Mouse (Mus musculus) kidney, postnatal 10 days (tissue): ENCODE measurements at regions not wholly inside any gene's neighbourhood (a gene's known extent, or its start where the extent isn't known, plus 50 kb on each side); places are given as distances from the start of the nearest gene placed in this dataset.

ENCODE experiments used
- DNase-seq: peaks from one replicate; pipeline ENCODE4 v3.0.0; 2021; ENCODE audit warnings: mixed read lengths

- DNase-seq, result no peak
Observed at GRCm38 (mm10) chr12:94795913-94796615, 896.0 kb upstream of the Flrt2 start.

GRCm38 (mm10) chr12:94804692-94805091 lies 887.3 kb upstream of the Flrt2 start:
- no peak for DNase-seq

GRCm38 (mm10) chr12:94831400-94831799 lies 860.6 kb upstream of the Flrt2 start:
- no peak for DNase-seq

GRCm38 (mm10) chr12:94862720-94863119 lies 829.3 kb upstream of the Flrt2 start:
- no peak for DNase-seq

GRCm38 (mm10) chr12:94910816-94911215 lies 781.2 kb upstream of the Flrt2 start:
- DNase-seq, result no peak

- no peak for DNase-seq
Observed at GRCm38 (mm10) chr12:94943067-94943466, 749.0 kb upstream of the Flrt2 start.
